ENCODE assay signal across 8 mouse cellular contexts in the genomic region with DNA sequence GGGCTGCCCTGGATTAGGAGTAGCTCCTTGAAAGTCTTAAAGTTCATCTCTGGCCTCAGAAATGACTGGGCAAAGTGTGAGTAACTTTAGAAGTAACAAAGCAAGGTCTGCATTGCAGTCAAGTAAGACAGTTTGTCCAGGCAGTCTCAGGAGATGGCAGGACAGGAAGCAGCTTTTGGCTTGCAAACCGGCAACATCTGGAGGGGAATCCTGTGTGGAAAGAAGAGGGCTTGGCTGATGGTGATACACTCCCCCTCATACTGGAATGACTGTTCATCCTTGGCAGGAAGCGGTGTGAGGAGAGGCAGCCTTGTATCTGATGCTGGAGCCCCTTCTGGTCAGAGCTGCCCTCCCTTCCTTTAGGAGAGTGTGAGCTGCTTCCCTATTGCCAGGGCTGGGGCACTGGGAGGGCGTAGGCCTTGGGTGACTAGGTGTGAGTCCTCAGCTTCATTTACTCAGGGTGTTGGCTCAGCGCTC. TPM values are rescaled to one million over a fixed set of nuclear protein-coding genes. Genes with fewer than 3 reads are reported as not detected.
A peak's percentile ranks its signal among the peaks of the same experiment; 100 is the strongest.
DNase-seq lines count a peak whose midpoint lies in the region; ATAC-seq and TF ChIP-seq lines count a peak whose summit lies in the region.

No protein-coding gene starts in this region.

- H3K4me2 ChIP-seq in liver, embryonic 11.5 days = peak overlapping the region; percentile 93
- peak overlapping the region; percentile 64 for H3K4me2 ChIP-seq in intestine, postnatal 0 days (replicated peaks; ENCODE audit: low read depth)
- H3K4me2 ChIP-seq in lung, embryonic 15.5 days = no peak overlapping the region; the same call in 1 of the 2 replicates

- H3K27ac ChIP-seq in liver, embryonic 11.5 days (ENCODE audit: low read depth, low read length) = peak overlapping the region; percentile 8; the same call in 1 of the 2 replicates
- H3K27ac ChIP-seq in gastrocnemius, adult 2 months = peak overlapping the region; percentile 97
- peak overlapping the region; percentile 74; the same call in 1 of the 2 replicates for H3K27ac ChIP-seq in intestine, postnatal 0 days (ENCODE audit: low read depth, low read length)
- H3K27ac ChIP-seq in lung, embryonic 15.5 days = peak overlapping the region; percentile 23; the same call in 1 of the 2 replicates

- H3K4me1 ChIP-seq in liver, embryonic 11.5 days (replicated peaks; ENCODE audit: control insufficient read depth, insufficient read depth, low read length) = peaks cover 17% of the 10 kb centered on the region
- H3K4me1 ChIP-seq in intestine, postnatal 0 days (replicated peaks; ENCODE audit: control insufficient read depth, insufficient read depth, low read length) = peaks cover 18% of the 10 kb centered on the region
- peaks cover 43% of the 10 kb centered on the region for H3K4me1 ChIP-seq in lung, embryonic 15.5 days

- H3K9ac ChIP-seq in liver, embryonic 11.5 days (ENCODE audit: low read depth, low read length) = no peak overlapping the region
- no peak overlapping the region for H3K9ac ChIP-seq in intestine, postnatal 0 days (ENCODE audit: low read depth, low read length)
- H3K9ac ChIP-seq in lung, embryonic 15.5 days = no peak overlapping the region

- no peak for TF ChIP-seq CTCF in gastrocnemius, adult 2 months (IDR thresholded peaks at IDR 0.05)
- TF ChIP-seq CTCF in intestine, postnatal 0 days (IDR thresholded peaks at IDR 0.05; ENCODE audit: low read depth) = peak; percentile 22; the same call in 1 of the 2 replicates

- H3K9me3 ChIP-seq in liver, embryonic 11.5 days (ENCODE audit: control insufficient read depth, low read length) = no peaks in the 10 kb centered on the region
- no peaks in the 10 kb centered on the region for H3K9me3 ChIP-seq in intestine, postnatal 0 days (ENCODE audit: control insufficient read depth)
- no peaks in the 10 kb centered on the region for H3K9me3 ChIP-seq in lung, embryonic 15.5 days

- intact Hi-C loops in gastrocnemius, adult 2 months (cut with DNase I) = loop anchor here (1.0 to 2.0 kb wide), 2 partner anchors 14 to 40 kb away; no protein-coding TSS in a partner anchor

- H3K36me3 ChIP-seq in liver, embryonic 11.5 days (ENCODE audit: control insufficient read depth, insufficient read depth, low read length) = no peaks in the 10 kb centered on the region; the same call in 1 of the 2 replicates
- H3K36me3 ChIP-seq in intestine, postnatal 0 days (ENCODE audit: control insufficient read depth, insufficient read depth) = peaks cover 2% of the 10 kb centered on the region; the same call in 1 of the 2 replicates
- 0 out of 2 replicates have a peak, but pooled peaks cover under 1% of the 10 kb centered on the region for H3K36me3 ChIP-seq in lung, embryonic 15.5 days

- H3K27me3 ChIP-seq in liver, embryonic 11.5 days (replicated peaks; ENCODE audit: control insufficient read depth, insufficient read depth, low read length) = no peaks in the 10 kb centered on the region
- H3K27me3 ChIP-seq in intestine, postnatal 0 days (replicated peaks; ENCODE audit: control insufficient read depth, insufficient read depth, low read length) = no peaks in the 10 kb centered on the region
- no peaks in the 10 kb centered on the region for H3K27me3 ChIP-seq in lung, embryonic 15.5 days

- no peak overlapping the region for H3K4me3 ChIP-seq in liver, embryonic 11.5 days (ENCODE audit: low read depth, low read length)
- H3K4me3 ChIP-seq in gastrocnemius, adult 2 months = peak overlapping the region; percentile 85
- H3K4me3 ChIP-seq in intestine, postnatal 0 days (ENCODE audit: low read depth, low read length) = no peak overlapping the region
- no peak overlapping the region for H3K4me3 ChIP-seq in lung, embryonic 15.5 days

- WGBS in liver, embryonic 11.5 days = 46% methylated on average over 4 of the region's 4 CpGs
- WGBS in intestine, postnatal 0 days = 23% methylated on average over 4 of the region's 4 CpGs
- WGBS in lung, embryonic 15.5 days = 40% methylated on average over 4 of the region's 4 CpGs

- no peak for ATAC-seq in liver, embryonic 11.5 days (replicated peaks; ENCODE audit: low FRiP score)
- ATAC-seq in intestine, postnatal 0 days = peak; percentile 62
- ATAC-seq in lung, embryonic 15.5 days (ENCODE audit: borderline replicate concordance, extremely low read depth, low FRiP score, low TSS enrichment) = no peak

- no peak for DNase-seq in liver, embryonic 11.5 days (ENCODE audit: low spot score)
- DNase-seq in liver = no peak
- peak; percentile 67 for DNase-seq in gastrocnemius, adult 2 months
- no peak for DNase-seq in thymus, adult 18-20 months
- DNase-seq in layer of hippocampus, adult 11-12 months (ENCODE audit: low spot score) = no peak
- no peak for DNase-seq in layer of hippocampus, adult 8-10 months (ENCODE audit: low spot score in 2 of 2)

RNA-seq across cellular contexts. Expression of a gene that starts 2.2 kb away (rescaled TPM):
- polyA plus RNA-seq in liver, embryonic 11.5 days (2014; fragmentation: Nextera tagmentation; extraction: Ambion mirVana) = 47.6 and 50.3 TPM in 2 replicates
- total RNA-seq in gastrocnemius, adult 2 months (2021) = 10 to 100 TPM; 39.6 to 46.4 TPM
- polyA plus RNA-seq in intestine, postnatal 0 days (2015; fragmentation: Nextera tagmentation; extraction: Ambion mirVana) = 90.2 and 92.3 TPM in 2 replicates
- 60.9 and 61.2 TPM in 2 replicates for polyA plus RNA-seq in lung, embryonic 15.5 days (2015; fragmentation: Nextera tagmentation; extraction: Ambion mirVana)
- total RNA-seq in layer of hippocampus, adult 8-10 months (2022) = 10 to 100 TPM; 26.5 to 35.2 (median 31.9) TPM

RNA-seq across cellular contexts. Expression of a gene that starts 10.4 kb away (rescaled TPM):
- 25.8 and 28.0 TPM in 2 replicates for polyA plus RNA-seq in liver, embryonic 11.5 days (2014; fragmentation: Nextera tagmentation; extraction: Ambion mirVana)
- total RNA-seq in gastrocnemius, adult 2 months (2021) = 10 to 100 TPM; 67.6 to 97.7 TPM
- polyA plus RNA-seq in intestine, postnatal 0 days (2015; fragmentation: Nextera tagmentation; extraction: Ambion mirVana) = 22.8 and 27.5 TPM in 2 replicates
- 39.8 and 46.3 TPM in 2 replicates for polyA plus RNA-seq in lung, embryonic 15.5 days (2015; fragmentation: Nextera tagmentation; extraction: Ambion mirVana)
- 10 to 100 TPM; 68.8 to 80.6 (median 77.5) TPM for total RNA-seq in layer of hippocampus, adult 8-10 months (2022)

RNA-seq across cellular contexts. Expression of a gene that starts 25.6 kb away (rescaled TPM):
- 14.8 and 15.7 TPM in 2 replicates for polyA plus RNA-seq in liver, embryonic 11.5 days (2014; fragmentation: Nextera tagmentation; extraction: Ambion mirVana)
- 1 to 10 TPM; 5.9 TPM for total RNA-seq in gastrocnemius, adult 2 months (2021)
- 6.9 and 7.8 TPM in 2 replicates for polyA plus RNA-seq in intestine, postnatal 0 days (2015; fragmentation: Nextera tagmentation; extraction: Ambion mirVana)
- polyA plus RNA-seq in lung, embryonic 15.5 days (2015; fragmentation: Nextera tagmentation; extraction: Ambion mirVana) = 23.1 and 23.2 TPM in 2 replicates
- 10 to 100 TPM; 16.0 to 23.5 (median 20.0) TPM for total RNA-seq in layer of hippocampus, adult 8-10 months (2022)

RNA-seq across cellular contexts. Expression of a gene that starts 26.3 kb away (rescaled TPM):
- polyA plus RNA-seq in liver, embryonic 11.5 days (2014; fragmentation: Nextera tagmentation; extraction: Ambion mirVana) = 8.4 and 11.6 TPM in 2 replicates
- 1 to 10 TPM; 4.4 to 6.6 TPM for total RNA-seq in gastrocnemius, adult 2 months (2021)
- 8.3 and 10.3 TPM in 2 replicates for polyA plus RNA-seq in intestine, postnatal 0 days (2015; fragmentation: Nextera tagmentation; extraction: Ambion mirVana)
- polyA plus RNA-seq in lung, embryonic 15.5 days (2015; fragmentation: Nextera tagmentation; extraction: Ambion mirVana) = 11.6 and 16.0 TPM in 2 replicates
- total RNA-seq in layer of hippocampus, adult 8-10 months (2022) = 10 to 100 TPM; 29.9 to 40.1 (median 37.8) TPM

RNA-seq across cellular contexts. Expression of a gene that starts 41.9 kb away (rescaled TPM):
- 519 and 531 TPM in 2 replicates for polyA plus RNA-seq in liver, embryonic 11.5 days (2014; fragmentation: Nextera tagmentation; extraction: Ambion mirVana)
- 1,000 to 10,000 TPM; 1,176 to 1,655 TPM for total RNA-seq in gastrocnemius, adult 2 months (2021)
- 1,449 and 1,523 TPM in 2 replicates for polyA plus RNA-seq in intestine, postnatal 0 days (2015; fragmentation: Nextera tagmentation; extraction: Ambion mirVana)
- 516 and 522 TPM in 2 replicates for polyA plus RNA-seq in lung, embryonic 15.5 days (2015; fragmentation: Nextera tagmentation; extraction: Ambion mirVana)
- 100 to 1,000 TPM; 345 to 380 (median 364) TPM for total RNA-seq in layer of hippocampus, adult 8-10 months (2022)

Comparison
In these comparisons a context has a peak if more than half of its experiments do, and no peak if none do; other contexts are left out.
1. H3K27ac ChIP-seq: peak in every context shown above with its lines; median percentile 97 in gastrocnemius, adult 2 months; 74 in intestine, postnatal 0 days; 23 in lung, embryonic 15.5 days; 8 in liver, embryonic 11.5 days.